Mouse (Mus musculus) lung, postnatal 25 days (tissue): ENCODE data around the gene Slc38a10.

Source experiments
- DNase-seq: peaks from one replicate; pipeline ENCODE4 v3.0.0; 2022; ENCODE audit warnings: low spot score

Slc38a10 gene

GRCm38 (mm10) chr11:120139309-120139731 lies 11.8 kb downstream of the Slc38a10 start:
- no peak for DNase-seq

GRCm38 (mm10) chr11:120137625-120138004 lies 13.5 kb downstream of the Slc38a10 start:
- DNase-seq: peak; percentile 27

- DNase-seq: peak; percentile 48
Measured at GRCm38 (mm10) chr11:120136796-120137624, 14.1 kb downstream of the Slc38a10 start.

GRCm38 (mm10) chr11:120136195-120136594 lies 15.0 kb downstream of the Slc38a10 start:
- DNase-seq: no peak

- no peak for DNase-seq
Measured at GRCm38 (mm10) chr11:120134847-120135530, 16.2 kb downstream of the Slc38a10 start.

GRCm38 (mm10) chr11:120134148-120134547 lies 17.0 kb downstream of the Slc38a10 start:
- DNase-seq: no peak

GRCm38 (mm10) chr11:120129281-120129680 lies 21.9 kb downstream of the Slc38a10 start:
- no peak for DNase-seq

GRCm38 (mm10) chr11:120126845-120127244 lies 24.3 kb downstream of the Slc38a10 start:
- no peak for DNase-seq

- DNase-seq: no peak
Measured at GRCm38 (mm10) chr11:120122126-120122525, 29.0 kb downstream of the Slc38a10 start.

GRCm38 (mm10) chr11:120120642-120121420 lies 30.3 kb downstream of the Slc38a10 start:
- peak; percentile 70 for DNase-seq

GRCm38 (mm10) chr11:120119936-120120541 lies 31.1 kb downstream of the Slc38a10 start:
- no peak for DNase-seq

- DNase-seq: no peak
Measured at GRCm38 (mm10) chr11:120119108-120119507, 32.0 kb downstream of the Slc38a10 start.

- DNase-seq: no peak
Measured at GRCm38 (mm10) chr11:120117626-120118025, 33.5 kb downstream of the Slc38a10 start.

GRCm38 (mm10) chr11:120114488-120115215 lies 36.5 kb downstream of the Slc38a10 start:
- DNase-seq: no peak

GRCm38 (mm10) chr11:120112136-120112535 lies 39.0 kb downstream of the Slc38a10 start:
- peak; percentile 61 for DNase-seq

- peak; percentile 24 for DNase-seq
Measured at GRCm38 (mm10) chr11:120111033-120111432, 40.1 kb downstream of the Slc38a10 start.

GRCm38 (mm10) chr11:120110554-120110953 lies 40.6 kb downstream of the Slc38a10 start:
- no peak for DNase-seq

GRCm38 (mm10) chr11:120109558-120110210 lies 41.5 kb downstream of the Slc38a10 start:
- DNase-seq: no peak

- no peak for DNase-seq
Measured at GRCm38 (mm10) chr11:120107796-120108195, 43.4 kb downstream of the Slc38a10 start.

GRCm38 (mm10) chr11:120107026-120107425 lies 44.1 kb downstream of the Slc38a10 start:
- no peak for DNase-seq
